Mouse (Mus musculus): ENCODE measurements around the gene Vgll2.
A peak's percentile ranks its signal among the peaks of the same experiment; 100 is the strongest.

Gene Vgll2

DNA sequence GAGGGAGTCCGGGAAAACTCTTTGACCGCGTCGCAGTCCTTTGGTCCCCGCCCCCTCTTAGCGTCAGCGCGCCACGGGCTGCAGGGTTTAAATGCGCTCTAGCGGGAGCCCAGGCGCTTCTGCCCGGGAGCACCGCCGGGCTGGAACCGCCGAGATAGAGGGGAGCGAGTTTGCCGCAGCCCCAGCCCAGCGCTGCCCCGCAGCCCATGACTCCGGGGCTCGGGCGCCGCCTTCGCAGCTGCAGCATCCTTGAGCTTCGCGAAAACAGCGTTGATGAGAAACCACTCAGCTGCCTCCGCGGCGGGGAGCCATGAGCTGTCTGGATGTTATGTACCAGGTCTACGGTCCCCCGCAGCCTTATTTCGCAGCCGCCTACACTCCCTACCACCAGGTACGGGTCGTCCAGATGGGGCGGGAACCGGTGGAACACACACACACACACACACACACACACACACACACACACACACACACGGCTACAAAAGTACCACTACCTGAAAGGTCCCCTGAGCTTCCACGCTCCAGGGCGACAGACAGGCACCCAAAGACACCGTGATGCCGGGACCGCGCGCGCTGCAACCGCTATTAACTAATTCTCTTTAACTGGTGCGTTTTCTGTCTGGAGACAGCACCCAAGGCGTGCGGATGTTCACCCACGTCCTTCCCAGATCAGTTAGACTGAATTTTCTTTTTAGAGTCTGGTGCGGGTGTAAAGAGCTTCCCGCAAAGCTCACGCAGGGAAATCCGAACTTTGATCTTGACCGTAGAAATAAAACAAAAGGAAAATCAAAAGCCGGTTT is at the start of gene Vgll2:
Gene Vgll2, plus strand, starts transcription at position 90 of the 800 bp plus-strand sequence.
- DNase-seq (ENCODE audit: low spot score): no peak

GRCm38 (mm10) chr10:51975137-51975536 is 47.2 kb upstream of the Vgll2 start:
- DNase-seq (ENCODE audit: low spot score): no peak

DNA sequence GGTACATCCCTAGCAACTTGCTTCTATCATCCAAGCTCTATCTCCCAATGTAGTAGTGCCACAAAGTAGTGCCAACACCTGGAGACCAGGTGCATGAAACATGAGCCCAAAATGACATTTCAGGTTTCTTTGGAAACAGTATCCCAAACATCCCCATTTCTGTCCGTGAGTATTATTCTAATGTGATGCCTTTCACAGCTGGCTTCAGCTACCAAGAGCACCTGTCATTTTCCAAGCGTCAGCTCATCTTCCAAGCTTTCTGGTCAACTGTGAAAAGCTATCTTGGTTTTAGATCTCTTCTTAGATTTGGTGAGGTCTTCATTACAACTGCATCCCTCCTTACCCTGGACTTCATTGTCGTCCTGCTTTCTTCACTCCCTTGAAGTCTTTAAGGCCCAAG is 46.7 kb upstream of the Vgll2 start:
- no peak for DNase-seq (ENCODE audit: low spot score)

DNA sequence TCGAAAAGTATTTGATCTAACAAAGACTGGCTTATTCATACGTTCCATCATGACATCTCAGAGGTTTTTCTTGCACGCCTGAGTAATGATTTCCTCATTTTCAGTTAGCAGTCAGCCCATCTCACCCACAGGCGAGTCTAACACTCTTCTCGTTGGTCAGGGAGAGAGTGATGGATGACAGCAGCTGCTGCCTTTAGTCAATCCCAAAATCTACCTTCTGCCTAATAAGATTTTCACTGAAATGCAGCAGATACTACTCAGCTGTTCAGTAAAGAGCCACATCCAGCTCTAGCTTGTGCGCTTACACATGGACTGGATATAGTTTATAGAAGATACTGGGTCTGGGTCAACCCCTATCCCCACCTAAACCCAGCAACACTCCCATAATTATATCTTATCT is 40.7 kb upstream of the Vgll2 start:
- no peak for DNase-seq (ENCODE audit: low spot score)

- DNase-seq (ENCODE audit: low spot score): no peak
These were observed 39.9 kb upstream of the Vgll2 start for GRCm38 (mm10) chr10:51982395-51982794.

DNA sequence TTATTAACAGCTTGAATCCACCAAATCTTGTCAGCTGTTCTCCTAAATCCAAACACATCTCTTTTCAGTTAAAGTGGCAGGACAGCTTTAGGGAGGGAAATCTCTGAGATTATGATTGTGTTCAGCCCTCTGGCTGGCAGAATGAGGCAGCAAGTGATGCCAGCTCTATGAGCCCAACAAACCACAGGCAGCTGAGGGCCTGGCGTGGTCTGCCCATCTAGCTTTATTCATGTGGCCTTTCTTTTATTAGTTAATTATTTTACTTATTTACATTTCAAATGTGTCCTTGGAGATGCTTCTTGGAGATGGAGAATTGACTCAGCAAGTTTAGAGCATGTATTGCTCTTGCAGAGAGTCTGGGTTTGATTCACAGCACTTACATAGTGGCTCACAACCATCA is 3.8 kb upstream of the Vgll2 start:
- no peak for DNase-seq (ENCODE audit: low spot score)

GRCm38 (mm10) chr10:52021231-52021630 is 1.1 kb upstream of the Vgll2 start:
- no peak for DNase-seq (ENCODE audit: low spot score)

DNA sequence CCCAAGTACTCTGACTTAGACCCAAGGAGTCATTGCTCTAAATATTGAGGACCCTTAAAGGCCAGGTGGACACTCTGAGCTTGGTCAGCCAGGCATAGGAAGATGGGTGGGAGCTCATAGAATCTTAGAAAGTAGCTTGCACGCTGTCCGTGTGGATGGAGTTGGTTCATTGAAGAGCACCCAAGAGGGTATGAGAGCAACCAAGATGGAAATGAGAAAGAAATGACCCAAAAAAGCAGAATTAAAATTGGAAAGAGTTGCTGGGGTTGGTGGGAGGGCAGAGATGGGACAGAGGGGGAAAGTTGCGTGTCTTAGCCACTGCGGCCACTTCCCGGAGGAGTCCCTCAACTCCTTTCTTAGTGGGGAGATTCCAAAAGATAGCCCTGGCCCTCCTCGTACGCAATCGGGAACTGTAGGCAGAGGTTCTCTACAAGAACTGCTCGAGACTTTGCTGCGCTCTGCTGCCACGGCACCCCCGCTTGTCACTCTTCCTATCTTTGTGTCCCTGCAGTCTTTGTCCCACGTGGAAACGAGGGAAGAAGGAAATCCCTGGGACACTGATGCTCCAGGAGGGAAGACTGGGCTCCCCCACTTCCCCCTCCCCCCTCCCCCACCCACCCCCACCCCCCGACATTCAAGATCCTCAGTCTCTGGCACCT is 437 bp upstream of the Vgll2 start:
- DNase-seq (ENCODE audit: low spot score): no peak

GRCm38 (mm10) chr10:52023213-52024052 is 1.1 kb downstream of the Vgll2 start:
- DNase-seq (ENCODE audit: low spot score): no peak

GRCm38 (mm10) chr10:52024053-52024410 is 1.7 kb downstream of the Vgll2 start:
- no peak for DNase-seq (ENCODE audit: low spot score)

DNA sequence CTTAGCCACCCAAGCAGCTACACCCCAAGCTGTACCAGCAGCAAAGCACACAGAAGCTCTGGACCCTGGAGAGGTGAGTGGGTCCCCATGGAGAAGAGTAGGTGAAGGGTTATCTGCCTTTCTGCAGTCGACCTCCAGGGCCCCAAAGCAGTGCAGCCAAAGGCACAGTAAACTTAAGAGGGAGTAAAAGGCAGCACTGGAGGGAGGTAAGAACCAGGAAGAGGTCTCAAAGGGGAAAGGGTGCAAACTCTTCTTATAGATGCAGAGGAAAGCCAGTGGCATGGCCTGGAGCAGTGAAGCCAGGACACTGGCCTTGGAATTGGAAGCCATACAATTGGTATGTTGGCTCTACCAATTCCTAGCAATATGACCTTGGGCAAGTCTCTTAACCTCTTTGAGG is 3.0 kb downstream of the Vgll2 start:
- DNase-seq (ENCODE audit: low spot score): no peak

DNA sequence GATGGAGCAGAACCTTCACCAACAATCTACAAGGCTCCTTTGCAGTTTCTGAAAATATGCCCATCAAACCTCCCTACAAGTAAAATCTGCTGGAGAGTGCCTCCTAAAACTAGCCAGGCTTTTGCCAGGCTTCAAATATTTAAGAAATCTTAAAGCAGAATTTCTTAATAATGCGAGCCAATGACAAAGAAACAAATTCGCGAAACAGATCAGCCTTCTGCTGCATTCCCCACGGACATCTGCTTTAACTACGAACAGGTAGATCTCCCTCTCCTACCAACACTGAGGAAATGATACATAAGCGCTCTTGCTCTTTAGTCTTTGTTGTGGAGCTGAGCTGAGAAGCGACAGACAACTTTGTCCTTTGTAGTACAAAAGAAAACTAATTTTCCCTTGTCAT is 3.5 kb downstream of the Vgll2 start:
- no peak for DNase-seq (ENCODE audit: low spot score)

GRCm38 (mm10) chr10:52027161-52028035 is 5.1 kb downstream of the Vgll2 start:
- DNase-seq (ENCODE audit: low spot score): no peak

- no peak for DNase-seq (ENCODE audit: low spot score)
These were observed 6.5 kb downstream of the Vgll2 start for GRCm38 (mm10) chr10:52028561-52029370.

- DNase-seq (ENCODE audit: low spot score): no peak
These were observed 7.2 kb downstream of the Vgll2 start for GRCm38 (mm10) chr10:52029421-52030080.

DNA sequence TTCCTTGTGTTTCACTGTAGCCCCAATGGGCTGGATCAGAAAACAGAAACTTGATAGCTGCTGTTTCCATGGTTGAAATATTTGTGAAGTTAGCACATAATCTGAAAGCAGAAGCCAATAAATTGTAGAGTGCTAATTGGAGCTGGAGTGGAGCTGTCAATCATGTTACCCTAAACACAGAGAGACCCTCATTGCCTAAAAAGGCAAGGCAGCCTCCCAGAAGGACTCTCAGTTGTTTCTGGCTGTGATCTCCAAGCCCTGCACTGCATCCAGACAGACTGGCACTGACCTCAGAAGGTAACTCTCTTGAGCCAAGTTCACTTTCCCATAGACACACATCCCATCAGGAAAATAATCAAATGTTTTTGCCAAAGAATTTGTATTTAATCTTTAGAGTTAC is 11.4 kb downstream of the Vgll2 start:
- DNase-seq (ENCODE audit: low spot score): no peak

DNA sequence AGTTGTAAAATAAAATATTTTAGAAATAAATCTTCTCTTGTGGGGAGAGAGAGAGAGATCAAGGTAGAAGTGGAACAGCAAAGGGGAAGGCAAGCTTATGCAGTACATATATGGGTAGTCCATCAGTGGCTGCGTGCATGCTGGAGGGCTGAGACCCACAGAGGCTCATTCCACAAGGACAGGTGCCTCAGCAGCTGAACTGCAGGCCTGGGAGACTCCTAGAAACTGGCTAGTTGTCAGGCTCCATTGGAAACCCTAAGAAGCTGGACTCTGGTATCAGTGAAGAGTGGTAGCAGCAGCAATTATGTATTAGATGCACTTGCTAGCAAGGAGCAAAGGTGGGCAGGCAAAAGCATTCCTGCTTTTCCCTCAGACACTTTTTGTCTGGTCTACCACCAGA is 17.1 kb downstream of the Vgll2 start:
- DNase-seq (ENCODE audit: low spot score): no peak

GRCm38 (mm10) chr10:52043086-52043485 is 20.8 kb downstream of the Vgll2 start:
- no peak for DNase-seq (ENCODE audit: low spot score)

DNA sequence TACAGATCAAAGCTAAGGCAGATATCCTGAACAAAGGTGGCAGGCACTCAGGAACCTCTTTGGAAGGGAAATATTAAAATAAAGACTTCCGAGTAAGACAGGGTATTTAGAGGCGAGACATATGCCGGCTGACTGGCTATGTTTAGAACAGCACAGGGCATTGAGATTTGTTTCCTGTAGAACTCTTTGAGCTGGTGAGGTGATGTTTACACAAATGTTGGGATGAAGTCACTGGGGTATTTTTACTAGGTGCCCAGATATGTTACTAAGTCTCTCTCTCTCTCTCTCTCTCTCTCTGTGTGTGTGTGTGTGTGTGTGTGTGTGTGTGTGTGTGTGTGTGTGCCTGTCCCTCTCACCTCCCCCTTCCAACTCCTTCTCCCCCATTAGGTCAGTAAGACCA is 26.0 kb downstream of the Vgll2 start:
- DNase-seq (ENCODE audit: low spot score): no peak

GRCm38 (mm10) chr10:52072482-52072881 is 50.2 kb downstream of the Vgll2 start:
- peak; percentile 74 for DNase-seq (ENCODE audit: low spot score)
